9 mouse cellular contexts compared by ENCODE assay signal in genomic region chr10:126511511-126511910, GRCm38 (mm10).
DNase-seq lines count a peak whose midpoint lies in the region; ATAC-seq lines count a peak whose summit lies in the region.
"Had no signal": no experiment of that assay in that cellular context is flagged by ENCODE, and none has a peak within 500 bp of the region (broad histone marks: within the 10 kb centered on the region; RNA-seq: fewer than 3 reads in every experiment).

No protein-coding gene starts in this region.

- H3K36me3 ChIP-seq in midbrain, embryonic 13.5 days = no peaks in the 10 kb centered on the region
- H3K36me3 ChIP-seq: neural tube, embryonic 13.5 days had no signal

- no peaks in the 10 kb centered on the region for H3K27me3 ChIP-seq in midbrain, embryonic 13.5 days
- H3K27me3 ChIP-seq: neural tube, embryonic 13.5 days had no signal

- ATAC-seq in midbrain, embryonic 13.5 days = no peak

- H3K4me1 ChIP-seq in midbrain, embryonic 13.5 days (replicated peaks) = no peaks in the 10 kb centered on the region
- H3K4me1 ChIP-seq: neural tube, embryonic 13.5 days had no signal

- no peaks in the 10 kb centered on the region for H3K9me3 ChIP-seq in midbrain, embryonic 13.5 days
- H3K9me3 ChIP-seq: neural tube, embryonic 13.5 days had no signal

- 95% methylated on average over 10 of the region's 10 CpGs for WGBS in midbrain, embryonic 13.5 days

- no peak overlapping the region for H3K4me3 ChIP-seq in midbrain, embryonic 13.5 days (replicated peaks)
- H3K4me3 ChIP-seq: neural tube, embryonic 13.5 days had no signal

- H3K9ac ChIP-seq in midbrain, embryonic 13.5 days (replicated peaks) = no peak overlapping the region
- H3K9ac ChIP-seq: neural tube, embryonic 13.5 days had no signal

- peak; percentile 94 to 96 for DNase-seq in thymus, adult 18-20 months
- DNase-seq in thymus, postnatal 0 days (ENCODE audit: low spot score) = no peak
- peak; percentile 95 to 99 for DNase-seq in gastrocnemius, postnatal 36 days
- DNase-seq in layer of hippocampus, postnatal 25 days (ENCODE audit: extremely low spot score in 1 of 2, low spot score in 1 of 2) = peak; percentile 96 to 100
- peak; percentile 95 for DNase-seq in right cerebral cortex, adult 18-20 months
- DNase-seq in urinary bladder, postnatal 36 days (ENCODE audit: low spot score in 2 of 2) = peak; percentile 94 to 96
- no peak for DNase-seq in embryo, embryonic 9.5 days (ENCODE audit: extremely low spot score)

- no peak overlapping the region for H3K27ac ChIP-seq in midbrain, embryonic 13.5 days
- H3K27ac ChIP-seq: neural tube, embryonic 13.5 days had no signal

- intact Hi-C loops in gastrocnemius, postnatal 36 days (cut with DNase I) = no loop called here

- no peak overlapping the region for H3K4me2 ChIP-seq in midbrain, embryonic 13.5 days (replicated peaks)
- H3K4me2 ChIP-seq: neural tube, embryonic 13.5 days had no signal

Comparison
In these comparisons a context has a peak if more than half of its experiments do, and no peak if none do; other contexts are left out.
1. DNase-seq: peak in thymus, adult 18-20 months (2 of 2), gastrocnemius, postnatal 36 days (2 of 2), layer of hippocampus, postnatal 25 days (2 of 2), right cerebral cortex, adult 18-20 months (single experiment) and urinary bladder, postnatal 36 days (2 of 2); none in thymus, postnatal 0 days (single experiment) and embryo, embryonic 9.5 days (single experiment).